Mouse (Mus musculus): ENCODE results near the gene Msmp.

GRCm38 (mm10) chr4:43561436-43561996 lies 22.8 kb downstream of the Msmp start:
- TF ChIP-seq CTCF (IDR thresholded peaks at IDR 0.05; ENCODE audit: extremely low read depth, insufficient read depth, low read length): no peak
- no peak for TF ChIP-seq POLR2A (IDR thresholded peaks at IDR 0.05; ENCODE audit: extremely low read depth, insufficient read depth, low read length)
